Mouse (Mus musculus) MEL (cell line): ENCODE measurements at regions not wholly inside any gene's neighbourhood (a gene's known extent, or its start where the extent isn't known, plus 50 kb on each side); places are given as distances from the start of the nearest gene placed in this dataset.

Experiments used
- DNase-seq: peaks from one replicate; pipeline ENCODE4 v3.0.0; 2011; ENCODE audit warnings: low read depth, low spot score
- H3K27ac ChIP-seq: 2 replicates; pipeline ENCODE4 v1.5.1; 2012; ENCODE audit warnings: low read depth, mild to moderate bottlenecking, control low read depth, low read length, moderate library complexity; ENCODE audit not compliant: control insufficient read depth
- H3K27me3 ChIP-seq, 2 experiments: fragments of 150-350 bp in 1 of 2; sonication (generic) in 1 of 2; 2 replicates each; pipeline ENCODE4 v1.6.1; 2012; ENCODE audit warnings: low read length in 2 of 2, mild to moderate bottlenecking in 2 of 2, improper control_type of control experiment in 1 of 2, moderate library complexity in 1 of 2; ENCODE audit not compliant: insufficient read depth in 2 of 2, control insufficient read depth in 1 of 2
- H3K36me3 ChIP-seq, 2 experiments: 2 replicates each; pipeline ENCODE4 v1.6.1; 2012 to 2014; ENCODE audit warnings: low read length in 2 of 2, improper control_type of control experiment in 1 of 2, inconsistent platforms in 1 of 2, mild to moderate bottlenecking in 1 of 2; ENCODE audit not compliant: insufficient read depth in 2 of 2, control insufficient read depth in 1 of 2
- H3K4me1 ChIP-seq, 2 experiments: fragments of 150-350 bp in 1 of 2; sonication (generic) in 1 of 2; 2 replicates each; pipeline ENCODE4 v1.6.1; 2012; ENCODE audit warnings: low read length in 2 of 2, improper control_type of control experiment in 1 of 2, mild to moderate bottlenecking in 1 of 2; ENCODE audit not compliant: insufficient read depth in 2 of 2, control insufficient read depth in 1 of 2
- H3K4me3 ChIP-seq, 2 experiments: fragments of 150-350 bp in 1 of 2; sonication (generic) in 1 of 2; 2 replicates each; pipeline ENCODE4 v1.5.1; 2012; ENCODE audit warnings: low read depth in 2 of 2, low read length in 2 of 2, mild to moderate bottlenecking in 2 of 2, moderate library complexity in 2 of 2, control low read depth in 1 of 2, improper control_type of control experiment in 1 of 2; ENCODE audit not compliant: control insufficient read depth in 1 of 2, insufficient read depth in 1 of 2
- H3K79me2 ChIP-seq: 2 replicates; pipeline ENCODE4 v1.6.1; 2012; ENCODE audit warnings: mild to moderate bottlenecking, low read length, moderate library complexity; ENCODE audit not compliant: control insufficient read depth, poor library complexity, insufficient read depth
- H3K9ac ChIP-seq: 2 replicates; pipeline ENCODE4 v1.6.1; 2012; ENCODE audit warnings: low read depth, mild to moderate bottlenecking, control low read depth, low read length, moderate library complexity; ENCODE audit not compliant: control insufficient read depth, poor library complexity, severe bottlenecking
- H3K9me3 ChIP-seq: fragments of 150-350 bp; sonication (generic); replicated peaks from 2 replicates; pipeline ENCODE4 v1.6.1; 2012; ENCODE audit warnings: mild to moderate bottlenecking, low read length, improper control_type of control experiment, moderate library complexity; ENCODE audit not compliant: insufficient read depth
- CHD1 ChIP-seq: IDR thresholded peaks from 2 replicates; pipeline ENCODE4 v1.6.1; 2012; ENCODE audit warnings: low read depth, mild to moderate bottlenecking, inconsistent platforms, low read length, improper control_type of control experiment
- CHD2 ChIP-seq: IDR thresholded peaks from 2 replicates; pipeline ENCODE4 v1.6.1; 2011; ENCODE audit warnings: low read length, improper control_type of control experiment
- CTCF ChIP-seq, 3 experiments: IDR thresholded peaks in 2 of 3; conservative IDR thresholded peaks in 1 of 3; 2 replicates each; pipeline ENCODE4 v1.5.1; 2011 to 2012; ENCODE audit warnings: low read length in 3 of 3, low read depth in 2 of 3, mild to moderate bottlenecking in 2 of 3, improper control_type of control experiment in 1 of 3, inconsistent platforms in 1 of 3, mixed read lengths in 1 of 3, moderate library complexity in 1 of 3; ENCODE audit not compliant: control insufficient read depth in 1 of 3, insufficient read depth in 1 of 3, poor library complexity in 1 of 3, severe bottlenecking in 1 of 3
- E2F4 ChIP-seq: IDR thresholded peaks from 2 replicates; pipeline ENCODE4 v1.6.1; 2011; ENCODE audit warnings: low read depth, low read length, improper control_type of control experiment, borderline replicate concordance
- EP300 ChIP-seq, 2 experiments: IDR thresholded peaks; 2 replicates each; pipeline ENCODE4 v1.6.1; 2011; ENCODE audit warnings: improper control_type of control experiment in 2 of 2, low read length in 2 of 2, low read depth in 1 of 2, mild to moderate bottlenecking in 1 of 2
- ETS1 ChIP-seq: IDR thresholded peaks from 2 replicates; pipeline ENCODE4 v1.6.1; 2012; ENCODE audit warnings: low read depth, mild to moderate bottlenecking, inconsistent platforms, low read length, improper control_type of control experiment, moderate library complexity
- GABPA ChIP-seq: IDR thresholded peaks from 2 replicates; pipeline ENCODE4 v1.6.1; 2012; ENCODE audit warnings: low read depth, mild to moderate bottlenecking, inconsistent platforms, low read length, improper control_type of control experiment, moderate library complexity
- GATA1 ChIP-seq: IDR thresholded peaks from 2 replicates; pipeline ENCODE4 v1.6.1; 2011; ENCODE audit warnings: low read depth, low read length, improper control_type of control experiment
- HCFC1 ChIP-seq: IDR thresholded peaks from 2 replicates; pipeline ENCODE4 v1.6.1; 2012; ENCODE audit warnings: low read depth, mild to moderate bottlenecking, inconsistent platforms, low read length, improper control_type of control experiment, moderate library complexity
- JUND ChIP-seq: IDR thresholded peaks from 2 replicates; pipeline ENCODE4 v1.6.1; 2011; ENCODE audit warnings: low read depth, mild to moderate bottlenecking, improper control_type of control experiment, low read length
- MAZ ChIP-seq: IDR thresholded peaks from 2 replicates; pipeline ENCODE4 v1.6.1; 2012; ENCODE audit warnings: low read depth, mild to moderate bottlenecking, inconsistent platforms, low read length, improper control_type of control experiment
- MXI1 ChIP-seq: IDR thresholded peaks from 2 replicates; pipeline ENCODE4 v1.6.1; 2011; ENCODE audit warnings: mild to moderate bottlenecking, low read depth, low read length, improper control_type of control experiment
- POLR2A ChIP-seq, 2 experiments: IDR thresholded peaks; 2 replicates each; pipeline ENCODE4 v1.6.1; 2011 to 2012; ENCODE audit warnings: low read length in 2 of 2, mild to moderate bottlenecking in 2 of 2, control low read depth in 1 of 2, improper control_type of control experiment in 1 of 2, low read depth in 1 of 2, moderate library complexity in 1 of 2; ENCODE audit not compliant: control insufficient read depth in 1 of 2, insufficient read depth in 1 of 2, poor library complexity in 1 of 2
- RAD21 ChIP-seq: IDR thresholded peaks from 2 replicates; pipeline ENCODE4 v1.6.1; 2011; ENCODE audit warnings: mild to moderate bottlenecking, low read depth, low read length, improper control_type of control experiment
- RCOR1 ChIP-seq: IDR thresholded peaks from 2 replicates; pipeline ENCODE4 v1.6.1; 2012; ENCODE audit warnings: low read depth, mild to moderate bottlenecking, inconsistent platforms, low read length, improper control_type of control experiment
- SIN3A ChIP-seq: IDR thresholded peaks from 2 replicates; pipeline ENCODE4 v1.6.1; 2012; ENCODE audit warnings: low read length, improper control_type of control experiment, inconsistent platforms
- SMC3 ChIP-seq: IDR thresholded peaks from 2 replicates; pipeline ENCODE4 v1.6.1; 2011; ENCODE audit warnings: low read depth, low read length, improper control_type of control experiment
- TBP ChIP-seq: IDR thresholded peaks from 2 replicates; pipeline ENCODE4 v1.8.0; 2011; ENCODE audit warnings: low read depth, low read length, improper control_type of control experiment
- TCF12 ChIP-seq: IDR thresholded peaks from 2 replicates; pipeline ENCODE4 v1.6.1; 2014; ENCODE audit warnings: low read depth, mild to moderate bottlenecking, inconsistent platforms, low read length, improper control_type of control experiment, moderate library complexity
- USF1 ChIP-seq: IDR thresholded peaks from 2 replicates; pipeline ENCODE4 v1.6.1; 2014; ENCODE audit warnings: low read depth, mild to moderate bottlenecking, inconsistent platforms, low read length, improper control_type of control experiment, moderate library complexity
- USF2 ChIP-seq, 2 experiments: IDR thresholded peaks; 2 replicates each; pipeline ENCODE4 v1.6.1; 2011 to 2012; ENCODE audit warnings: improper control_type of control experiment in 2 of 2, low read length in 2 of 2, borderline replicate concordance in 1 of 2, inconsistent platforms in 1 of 2, low read depth in 1 of 2, mild to moderate bottlenecking in 1 of 2; ENCODE audit not compliant: insufficient read depth in 1 of 2
- ZC3H11A ChIP-seq: IDR thresholded peaks from 2 replicates; pipeline ENCODE4 v1.6.1; 2012; ENCODE audit warnings: low read depth, mild to moderate bottlenecking, inconsistent platforms, low read length, improper control_type of control experiment
- ZMIZ1 ChIP-seq: IDR thresholded peaks from 2 replicates; pipeline ENCODE4 v1.6.1; 2012; ENCODE audit warnings: low read depth, mild to moderate bottlenecking, inconsistent platforms, low read length, improper control_type of control experiment, moderate library complexity

DNA sequence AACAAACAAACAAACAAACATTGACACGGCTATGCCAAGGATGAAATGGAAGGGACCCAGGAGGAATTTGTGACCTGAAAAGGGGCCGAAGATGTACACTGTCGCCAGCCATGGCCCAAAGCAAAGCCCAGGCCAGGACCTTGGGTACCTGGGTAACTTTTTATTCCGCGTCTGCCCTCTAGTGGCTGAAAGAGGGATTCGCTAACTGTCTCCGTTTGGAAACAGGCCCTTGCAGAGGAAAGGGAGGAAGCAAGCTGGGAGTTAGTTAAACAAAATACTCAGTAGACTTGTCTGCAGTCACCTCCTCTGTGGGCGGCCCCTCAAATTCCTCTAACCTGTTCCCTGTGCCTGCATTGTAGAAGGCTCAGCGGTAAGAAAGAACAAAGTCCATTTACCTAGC lies 167.5 kb upstream of the Rxfp2 start:
- peak overlapping the region; percentile 21 to 33 for H3K4me3 ChIP-seq
- H3K36me3 ChIP-seq: peaks cover 0 to 9% of the 10 kb centered on the region in 2 experiments; a peak in 2 of 4 replicates
- peaks cover 3 to 4% of the 10 kb centered on the region in 2 experiments for H3K27me3 ChIP-seq
- H3K27ac ChIP-seq: no peak overlapping the region
- TF ChIP-seq ZC3H11A: peak; percentile 69
- TF ChIP-seq USF2 (IDR thresholded peaks at IDR 0.05; ENCODE audit: borderline replicate concordance in 1 of 2, insufficient read depth in 1 of 2, low read depth in 1 of 2, low read length in 2 of 2): no peak
- peak; percentile 62; the same call in 1 of the 2 replicates for TF ChIP-seq MAZ
- TF ChIP-seq ZMIZ1: no peak
- no peak for TF ChIP-seq JUND
- no peak for TF ChIP-seq ETS1
- TF ChIP-seq E2F4: no peak
- peak; percentile 75 for TF ChIP-seq RAD21
- TF ChIP-seq CTCF (IDR thresholded peaks at IDR 0.05 in 2 of 3, conservative IDR thresholded peaks at IDR 0.05 in 1 of 3; ENCODE audit: control insufficient read depth in 1 of 3, insufficient read depth in 1 of 3, low read depth in 2 of 3, low read length in 3 of 3, poor library complexity in 1 of 3, severe bottlenecking in 1 of 3): peak; percentile 85 to 94 (median 86)
- 0 out of 2 replicates have a peak, but pooled peaks have one; percentile 36 for TF ChIP-seq RCOR1
- TF ChIP-seq GABPA: no peak
- peak in 1 of 2 experiments; percentile 29; a peak in 1 of 4 replicates for TF ChIP-seq EP300 (IDR thresholded peaks at IDR 0.05; ENCODE audit: low read depth in 1 of 2, low read length in 2 of 2)
- 0 out of 2 replicates have a peak, but pooled peaks have one; percentile 10 for TF ChIP-seq USF1
- TF ChIP-seq SIN3A: peak; percentile 58; the same call in 1 of the 2 replicates
- no peak for TF ChIP-seq CHD1
- TF ChIP-seq MXI1: 0 out of 2 replicates have a peak, but pooled peaks have one; percentile 22
- TF ChIP-seq GATA1: no peak
- no peak for TF ChIP-seq POLR2A (IDR thresholded peaks at IDR 0.05; ENCODE audit: control insufficient read depth in 1 of 2, insufficient read depth in 1 of 2, low read depth in 1 of 2, low read length in 2 of 2, poor library complexity in 1 of 2)
- no peak for TF ChIP-seq TBP
- no peak for TF ChIP-seq CHD2
- TF ChIP-seq HCFC1: peak; percentile 55; the same call in 1 of the 2 replicates
- TF ChIP-seq TCF12: peak; percentile 40; the same call in 1 of the 2 replicates
- TF ChIP-seq SMC3: peak; percentile 80
- H3K9ac ChIP-seq: peak overlapping the region; percentile 31
- peak; percentile 90 for DNase-seq
- no peaks in the 10 kb centered on the region for H3K9me3 ChIP-seq
- H3K4me1 ChIP-seq: peaks cover 7 to 24% of the 10 kb centered on the region in 2 experiments
- H3K79me2 ChIP-seq: no peaks in the 10 kb centered on the region
